Mouse (Mus musculus) hindbrain, embryonic 11.5 days (tissue): Measurements from ENCODE around the gene Csnk1g2. TPM values are rescaled to one million over a fixed set of nuclear protein-coding genes. Genes with fewer than 3 reads are reported as not detected.

Experiments used
- ATAC-seq: fragments of 200-750 bp; cut with Nextera tagmentation; 2 replicates; pipeline ENCODE4 v1.8.0; 2017; ENCODE audit warnings: mild to moderate bottlenecking, moderate TSS enrichment, moderate library complexity; ENCODE audit not compliant: low FRiP score
- DNase-seq: peaks from one replicate; pipeline ENCODE4 v3.0.0-alpha.2; 2015; ENCODE audit warnings: low spot score
- H3K27ac ChIP-seq: fragments of 300-500 bp; sonication (generic); 2 replicates; pipeline ENCODE4 v1.5.1; 2014; ENCODE audit warnings: mild to moderate bottlenecking, low read depth, low read length
- H3K27me3 ChIP-seq: fragments of 300-500 bp; sonication (generic); 2 replicates; pipeline ENCODE4 v1.6.1; 2014; ENCODE audit warnings: mild to moderate bottlenecking, low read length, moderate library complexity, mixed read lengths; ENCODE audit not compliant: control insufficient read depth, insufficient read depth
- H3K36me3 ChIP-seq: fragments of 300-500 bp; sonication (generic); 2 replicates; pipeline ENCODE4 v1.6.1; 2014; ENCODE audit warnings: mild to moderate bottlenecking, low read length, moderate library complexity, mixed read lengths; ENCODE audit not compliant: control insufficient read depth, insufficient read depth
- H3K4me1 ChIP-seq: fragments of 300-500 bp; sonication (generic); replicated peaks from 2 replicates; pipeline ENCODE4 v1.6.1; 2014; ENCODE audit warnings: low read length, mixed read lengths; ENCODE audit not compliant: control insufficient read depth, insufficient read depth
- H3K4me2 ChIP-seq: fragments of 300-500 bp; sonication (generic); replicated peaks from 2 replicates; pipeline ENCODE4 v1.6.1; 2014; ENCODE audit warnings: mild to moderate bottlenecking, low read depth, low read length
- H3K4me3 ChIP-seq: fragments of 300-500 bp; sonication (generic); 2 replicates; pipeline ENCODE4 v1.5.1; 2014; ENCODE audit warnings: low read depth, low read length
- H3K9ac ChIP-seq: fragments of 300-500 bp; sonication (generic); 2 replicates; pipeline ENCODE4 v1.6.1; 2014; ENCODE audit warnings: low read depth, low read length
- H3K9me3 ChIP-seq: fragments of 300-500 bp; sonication (generic); 2 replicates; pipeline ENCODE4 v1.6.1; 2016; ENCODE audit warnings: low read length; ENCODE audit not compliant: control insufficient read depth
- WGBS: fragments of 180-500 bp; shearing (Covaris S2); extraction: QIAGEN DNeasy Blood & Tissue Kit; methylation state at CpG from one replicate; pipeline ENCODE4 v1.1.7; 2014; 5-methylcytosine and 5-hydroxymethylcytosine counted together
- polyA plus RNA-seq: library from polyadenylated mRNA; unstranded; fragments of >200 nt; fragmentation: Nextera tagmentation; extraction: Ambion mirVana; gene quantifications from 2 replicates; pipeline ENCODE4 v1.2.1, GENCODE M21; 2014

The Csnk1g2 gene
- polyA plus RNA-seq, 1 experiment from 2014 or later: 71.1 TPM

- ATAC-seq (no peak), DNase-seq (no peak)
- 33% methylated on average over 8 of the region's 8 CpGs for WGBS
- Histone ChIP-seq H3K4me1 (peaks cover 6% of the 10 kb centered on the region), H3K9me3 (no peaks in the 10 kb centered on the region), H3K27ac (no peak overlapping the region), H3K36me3 (peaks cover 2% of the 10 kb centered on the region; the same call in 1 of the 2 replicates), H3K27me3 (no peaks in the 10 kb centered on the region), H3K9ac (no peak overlapping the region), H3K4me3 (no peak overlapping the region), H3K4me2 (no peak overlapping the region)
Measured at GRCm38 (mm10) chr10:80619465-80620244, 3.0 kb upstream of the Csnk1g2 start.

GRCm38 (mm10) chr10:80620365-80620764 lies 2.3 kb upstream of the Csnk1g2 start:
- H3K27ac ChIP-seq: no peak overlapping the region

GRCm38 (mm10) chr10:80620796-80621689 lies 1.6 kb upstream of the Csnk1g2 start:
- ATAC-seq (0 out of 2 replicates have a peak, but pooled peaks have one; percentile 0), DNase-seq (no peak)
- H3K4me3 ChIP-seq: peak overlapping the region; percentile 85
- H3K27ac ChIP-seq: peak overlapping the region; percentile 94
- peak overlapping the region; percentile 29; the same call in 1 of the 2 replicates for H3K9ac ChIP-seq
- peaks cover 6% of the 10 kb centered on the region for H3K4me1 ChIP-seq
- no peaks in the 10 kb centered on the region for H3K36me3 ChIP-seq
- no peaks in the 10 kb centered on the region for H3K9me3 ChIP-seq
- 62% methylated on average over 15 of the region's 16 CpGs for whole genome bisulfite sequencing
- no peaks in the 10 kb centered on the region for H3K27me3 ChIP-seq
- H3K4me2 ChIP-seq: peak overlapping the region; percentile 97

More at GRCm38 (mm10) chr10:80620365-80620764, 2.3 kb upstream of the Csnk1g2 start:
- Histone ChIP-seq H3K27me3 (no peaks in the 10 kb centered on the region), H3K9ac (no peak overlapping the region), H3K4me3 (no peak overlapping the region), H3K4me1 (peaks cover 6% of the 10 kb centered on the region), H3K4me2 (no peak overlapping the region), H3K9me3 (no peaks in the 10 kb centered on the region), H3K36me3 (no peaks in the 10 kb centered on the region)
- no peak for DNase-seq
- 88% methylated on average over 9 of the region's 9 CpGs for WGBS
- no peak for ATAC-seq

- Histone ChIP-seq H3K36me3 (no peaks in the 10 kb centered on the region), H3K27ac (peak overlapping the region; percentile 94), H3K9ac (peak overlapping the region; percentile 29; the same call in 1 of the 2 replicates), H3K4me2 (peak overlapping the region; percentile 97), H3K4me3 (peak overlapping the region; percentile 85), H3K9me3 (no peaks in the 10 kb centered on the region), H3K27me3 (no peaks in the 10 kb centered on the region), H3K4me1 (peaks cover 6% of the 10 kb centered on the region)
- 2% methylated on average over 9 of the region's 9 CpGs for WGBS
- peak; percentile 28 for DNase-seq
- ATAC-seq: no peak; the same call in 1 of the 2 replicates
Measured at GRCm38 (mm10) chr10:80621690-80621939, 1.0 kb upstream of the Csnk1g2 start.

DNA sequence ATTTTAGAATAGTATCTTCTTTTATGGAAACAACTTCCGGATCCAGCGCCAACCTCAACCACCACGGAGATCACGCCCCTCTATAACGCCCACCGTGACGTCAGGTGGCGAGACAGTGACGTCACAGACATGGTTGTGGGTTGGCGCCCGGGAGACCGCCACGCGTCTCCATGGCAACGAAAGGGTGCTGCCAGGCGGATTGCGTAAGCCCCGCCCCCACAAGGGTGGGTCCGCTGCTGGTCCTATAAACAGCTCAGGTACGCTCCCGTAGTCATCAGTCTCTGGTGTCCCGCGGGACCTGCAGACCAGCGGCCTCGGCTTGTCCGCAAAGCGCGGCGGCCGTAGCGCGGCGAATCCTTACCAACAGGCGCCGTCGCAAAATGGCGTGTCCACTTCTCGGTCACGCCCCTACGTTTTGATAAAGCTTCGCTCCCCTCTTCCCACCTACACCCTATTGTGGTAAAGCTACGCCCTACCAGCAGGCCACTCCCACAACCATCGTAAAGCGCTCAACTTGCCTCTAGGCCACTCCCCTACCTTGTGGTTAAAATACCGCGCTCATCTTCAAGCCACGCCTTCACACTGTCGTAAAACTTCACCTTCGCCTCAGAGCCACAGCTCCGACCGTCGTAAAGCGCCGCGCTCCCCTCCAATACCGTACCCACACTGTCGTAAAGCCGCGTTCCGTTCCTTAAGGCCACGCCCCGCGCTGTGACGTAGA lies 538 bp upstream of the Csnk1g2 start:
- Histone ChIP-seq H3K4me2 (peak overlapping the region; percentile 97), H3K9me3 (no peaks in the 10 kb centered on the region), H3K4me3 (peak overlapping the region; percentile 85), H3K9ac (peak overlapping the region; percentile 91), H3K27me3 (no peaks in the 10 kb centered on the region), H3K36me3 (no peaks in the 10 kb centered on the region), H3K27ac (peak overlapping the region; percentile 94), H3K4me1 (peaks cover 6% of the 10 kb centered on the region)
- ATAC-seq (peak; percentile 96), DNase-seq (peak; percentile 100)
- WGBS: under 1% methylated on average over 64 of the region's 64 CpGs

GRCm38 (mm10) chr10:80623457-80624191 lies 986 bp downstream of the Csnk1g2 start:
- Histone ChIP-seq H3K36me3 (no peaks in the 10 kb centered on the region), H3K27me3 (no peaks in the 10 kb centered on the region), H3K27ac (peak overlapping the region; percentile 94), H3K9ac (peak overlapping the region; percentile 91), H3K4me1 (peaks cover 6% of the 10 kb centered on the region), H3K4me2 (peak overlapping the region; percentile 97), H3K9me3 (no peaks in the 10 kb centered on the region), H3K4me3 (peak overlapping the region; percentile 85)
- WGBS: 16% methylated on average over 15 of the region's 15 CpGs
- ATAC-seq (no peak), DNase-seq (peak; percentile 62)

- no peak overlapping the region for H3K4me2 ChIP-seq
- no peaks in the 10 kb centered on the region for H3K27me3 ChIP-seq
- H3K4me1 ChIP-seq: peaks cover 8% of the 10 kb centered on the region
- no peak overlapping the region for H3K9ac ChIP-seq
- DNase-seq (no peak), ATAC-seq (no peak)
- no peak overlapping the region for H3K27ac ChIP-seq
- WGBS: 86% methylated on average over 4 of the region's 4 CpGs
- H3K9me3 ChIP-seq: no peaks in the 10 kb centered on the region
- H3K36me3 ChIP-seq: no peaks in the 10 kb centered on the region
- H3K4me3 ChIP-seq: no peak overlapping the region
Measured at GRCm38 (mm10) chr10:80625764-80626163, 3.1 kb downstream of the Csnk1g2 start.

DNA sequence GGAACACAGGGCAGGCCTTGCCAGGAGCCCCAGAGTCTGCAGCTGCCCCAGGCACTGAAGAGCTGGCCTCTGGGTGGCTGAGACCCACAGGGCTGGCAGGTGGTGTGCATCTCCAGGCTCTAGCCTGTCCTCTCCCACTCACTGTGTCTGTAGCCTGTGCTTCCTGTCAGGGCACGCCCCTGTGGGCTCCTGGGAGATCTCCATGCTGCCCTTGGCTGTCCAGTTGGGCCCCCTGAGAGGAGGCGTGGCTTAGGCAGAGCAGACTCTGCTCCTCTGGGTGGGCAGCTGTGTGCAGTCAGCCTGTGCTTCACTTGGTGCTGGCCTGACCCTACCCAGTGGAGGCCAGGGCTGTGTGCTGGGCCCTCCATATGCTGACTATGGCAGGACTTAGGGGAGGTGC lies 5.0 kb downstream of the Csnk1g2 start:
- ATAC-seq: no peak
- Histone ChIP-seq H3K36me3 (no peaks in the 10 kb centered on the region), H3K27me3 (no peaks in the 10 kb centered on the region), H3K9ac (no peak overlapping the region), H3K27ac (no peak overlapping the region), H3K4me3 (no peak overlapping the region), H3K4me2 (no peak overlapping the region), H3K4me1 (peaks cover 8% of the 10 kb centered on the region), H3K9me3 (no peaks in the 10 kb centered on the region)
- peak; percentile 8 for DNase-seq
- WGBS: 73% methylated on average over 2 of the region's 2 CpGs
